Mouse (Mus musculus): Measurements from ENCODE around the gene Krt31. TPM values are rescaled to one million over a fixed set of nuclear protein-coding genes. Genes with fewer than 3 reads are reported as not detected.

The Krt31 gene
- not detected in 2 replicates for polyA plus RNA-seq (2014; fragmentation: Nextera tagmentation; extraction: Ambion mirVana)

DNA sequence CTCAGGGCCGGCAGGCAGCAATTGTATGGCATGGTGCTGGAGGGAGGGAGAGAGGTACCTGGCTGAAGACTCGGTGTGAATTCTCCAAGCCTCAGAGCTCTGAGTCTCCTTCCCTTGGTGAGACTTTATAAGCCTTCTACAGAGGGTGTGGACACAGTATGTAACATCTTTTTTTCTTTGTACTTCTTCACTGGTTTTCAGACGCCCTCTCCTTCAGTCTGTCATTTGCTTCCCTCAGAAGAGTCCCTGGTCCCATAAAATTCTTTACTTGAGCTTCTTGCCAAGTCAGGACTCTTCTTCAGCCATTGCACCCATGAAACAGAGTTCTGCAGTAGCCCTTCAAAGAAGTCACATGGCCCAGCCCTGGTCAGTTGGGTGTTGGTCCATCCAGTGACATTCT is at the start of gene Krt31:
Gene Krt31 (minus strand): TSS at position 101 of the 400 bp plus-strand sequence.
- Histone ChIP-seq H3K9ac (ENCODE audit: low read length) (no peak within 1 kb of the TSS), H3K36me3 (ENCODE audit: control insufficient read depth, insufficient read depth, low read length) (no peaks in the 10 kb centered on the region), H3K27me3 (replicated peaks; ENCODE audit: control insufficient read depth, insufficient read depth, low read length) (no peaks in the 10 kb centered on the region), H3K9me3 (ENCODE audit: control insufficient read depth, low read length) (no peaks in the 10 kb centered on the region), H3K4me2 (ENCODE audit: low read length) (no peak within 1 kb of the TSS), H3K4me3 (ENCODE audit: low read depth, low read length) (no peak within 1 kb of the TSS), H3K4me1 (replicated peaks; ENCODE audit: control insufficient read depth, insufficient read depth, low read length) (no peaks in the 10 kb centered on the region), H3K27ac (ENCODE audit: low read depth) (no peak within 1 kb of the TSS)
- ATAC-seq (replicated peaks; ENCODE audit: low FRiP score, low TSS enrichment, low read depth) (no peak), DNase-seq (ENCODE audit: low spot score) (peak; percentile 15)
- WGBS, result 79% methylated on average over 3 of the region's 3 CpGs

- no peak for ATAC-seq (replicated peaks; ENCODE audit: low FRiP score, low TSS enrichment, low read depth)
- WGBS, result 55% methylated on average over 9 of the region's 9 CpGs
- H3K4me2 ChIP-seq (ENCODE audit: low read length), result no peak overlapping the region
These were observed 47.5 kb upstream of the Krt31 start for GRCm38 (mm10) chr11:100097819-100098218.

GRCm38 (mm10) chr11:100096141-100096540 is 45.8 kb upstream of the Krt31 start, which contains the start of gene Krt35:
Krt35 (minus strand) TSS chr11:100096241.
- WGBS, result 81% methylated on average over 9 of the region's 9 CpGs
- Histone ChIP-seq H3K4me2 (ENCODE audit: low read length) (no peak within 1 kb of the TSS), H3K9ac (ENCODE audit: low read length) (no peak within 1 kb of the TSS), H3K4me1 (replicated peaks; ENCODE audit: control insufficient read depth, insufficient read depth, low read length) (no peaks in the 10 kb centered on the region), H3K36me3 (ENCODE audit: control insufficient read depth, insufficient read depth, low read length) (no peaks in the 10 kb centered on the region), H3K27me3 (replicated peaks; ENCODE audit: control insufficient read depth, insufficient read depth, low read length) (no peaks in the 10 kb centered on the region), H3K27ac (ENCODE audit: low read depth) (no peak within 1 kb of the TSS), H3K9me3 (ENCODE audit: control insufficient read depth, low read length) (no peaks in the 10 kb centered on the region), H3K4me3 (ENCODE audit: low read depth, low read length) (no peak within 1 kb of the TSS)
- ATAC-seq (replicated peaks; ENCODE audit: low FRiP score, low TSS enrichment, low read depth) (no peak), DNase-seq (ENCODE audit: low spot score) (no peak)

More at GRCm38 (mm10) chr11:100097819-100098218, 47.5 kb upstream of the Krt31 start:
- H3K9me3 ChIP-seq (ENCODE audit: control insufficient read depth, low read length), result no peaks in the 10 kb centered on the region
- H3K4me1 ChIP-seq (replicated peaks; ENCODE audit: control insufficient read depth, insufficient read depth, low read length), result no peaks in the 10 kb centered on the region
- no peak overlapping the region for H3K4me3 ChIP-seq (ENCODE audit: low read depth, low read length)
- H3K27ac ChIP-seq (ENCODE audit: low read depth), result no peak overlapping the region
- no peaks in the 10 kb centered on the region for H3K27me3 ChIP-seq (replicated peaks; ENCODE audit: control insufficient read depth, insufficient read depth, low read length)
- H3K9ac ChIP-seq (ENCODE audit: low read length), result no peak overlapping the region
- no peak for DNase-seq (ENCODE audit: low spot score)
- H3K36me3 ChIP-seq (ENCODE audit: control insufficient read depth, insufficient read depth, low read length), result no peaks in the 10 kb centered on the region

GRCm38 (mm10) chr11:100088378-100089025 is 38.2 kb upstream of the Krt31 start:
- no peaks in the 10 kb centered on the region for H3K36me3 ChIP-seq (ENCODE audit: control insufficient read depth, insufficient read depth, low read length)
- no peaks in the 10 kb centered on the region for H3K4me1 ChIP-seq (replicated peaks; ENCODE audit: control insufficient read depth, insufficient read depth, low read length)
- DNase-seq (ENCODE audit: low spot score), result no peak
- H3K4me3 ChIP-seq (ENCODE audit: low read depth, low read length), result no peak overlapping the region
- H3K4me2 ChIP-seq (ENCODE audit: low read length), result no peak overlapping the region
- no peak for ATAC-seq (replicated peaks; ENCODE audit: low FRiP score, low TSS enrichment, low read depth)
- no peak overlapping the region for H3K9ac ChIP-seq (ENCODE audit: low read length)
- H3K27ac ChIP-seq (ENCODE audit: low read depth), result no peak overlapping the region
- no peaks in the 10 kb centered on the region for H3K9me3 ChIP-seq (ENCODE audit: control insufficient read depth, low read length)
- 65% methylated on average over 7 of the region's 7 CpGs for WGBS
- H3K27me3 ChIP-seq (replicated peaks; ENCODE audit: control insufficient read depth, insufficient read depth, low read length), result no peaks in the 10 kb centered on the region

DNA sequence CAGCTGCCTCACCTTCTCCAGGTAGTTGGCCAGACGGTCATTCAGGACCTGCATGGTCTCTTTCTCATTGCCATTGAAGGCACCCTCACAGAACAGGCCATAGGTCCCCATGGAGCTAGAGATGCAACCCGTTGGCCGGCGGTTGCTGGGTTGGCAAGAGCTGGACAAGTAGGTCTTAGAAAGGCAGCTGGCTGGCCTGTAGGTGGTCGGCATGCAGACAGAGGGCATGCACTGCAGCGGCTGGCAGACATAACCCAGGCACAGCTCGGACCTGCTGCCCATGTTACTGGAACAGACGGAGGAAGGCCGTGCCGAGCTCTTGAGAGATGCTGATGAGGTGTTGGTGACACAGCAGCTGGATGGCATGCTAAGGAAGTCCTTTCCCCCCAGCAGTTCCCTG is 37.5 kb upstream of the Krt31 start, which contains the start of gene Krt32:
Gene Krt32 (minus strand): TSS at position 366 of the 400 bp plus-strand sequence.
- H3K9me3 ChIP-seq (ENCODE audit: control insufficient read depth, low read length), result no peaks in the 10 kb centered on the region
- DNase-seq (ENCODE audit: low spot score) (no peak), ATAC-seq (replicated peaks; ENCODE audit: low FRiP score, low TSS enrichment, low read depth) (no peak)
- no peak within 1 kb of the TSS for H3K27ac ChIP-seq (ENCODE audit: low read depth)
- no peak within 1 kb of the TSS for H3K9ac ChIP-seq (ENCODE audit: low read length)
- WGBS, result 94% methylated on average over 10 of the region's 10 CpGs
- no peaks in the 10 kb centered on the region for H3K27me3 ChIP-seq (replicated peaks; ENCODE audit: control insufficient read depth, insufficient read depth, low read length)
- no peak within 1 kb of the TSS for H3K4me2 ChIP-seq (ENCODE audit: low read length)
- H3K4me1 ChIP-seq (replicated peaks; ENCODE audit: control insufficient read depth, insufficient read depth, low read length), result no peaks in the 10 kb centered on the region
- no peak within 1 kb of the TSS for H3K4me3 ChIP-seq (ENCODE audit: low read depth, low read length)
- no peaks in the 10 kb centered on the region for H3K36me3 ChIP-seq (ENCODE audit: control insufficient read depth, insufficient read depth, low read length)

- Histone ChIP-seq H3K9me3 (ENCODE audit: control insufficient read depth, low read length) (no peaks in the 10 kb centered on the region), H3K4me3 (ENCODE audit: low read depth, low read length) (no peak overlapping the region), H3K27me3 (replicated peaks; ENCODE audit: control insufficient read depth, insufficient read depth, low read length) (no peaks in the 10 kb centered on the region), H3K27ac (ENCODE audit: low read depth) (no peak overlapping the region), H3K4me2 (ENCODE audit: low read length) (no peak overlapping the region), H3K36me3 (ENCODE audit: control insufficient read depth, insufficient read depth, low read length) (no peaks in the 10 kb centered on the region), H3K4me1 (replicated peaks; ENCODE audit: control insufficient read depth, insufficient read depth, low read length) (0 out of 2 replicates have a peak, but pooled peaks cover 3% of the 10 kb centered on the region), H3K9ac (ENCODE audit: low read length) (no peak overlapping the region)
- 73% methylated on average over 1 of the region's 1 CpGs for WGBS
- ATAC-seq (replicated peaks; ENCODE audit: low FRiP score, low TSS enrichment, low read depth) (no peak), DNase-seq (ENCODE audit: low spot score) (no peak)
These were observed 23.5 kb upstream of the Krt31 start for GRCm38 (mm10) chr11:100073873-100074272.

GRCm38 (mm10) chr11:100067293-100068036 is 17.1 kb upstream of the Krt31 start:
- Histone ChIP-seq H3K4me2 (ENCODE audit: low read length) (no peak overlapping the region), H3K9me3 (ENCODE audit: control insufficient read depth, low read length) (no peaks in the 10 kb centered on the region), H3K4me3 (ENCODE audit: low read depth, low read length) (no peak overlapping the region), H3K9ac (ENCODE audit: low read length) (no peak overlapping the region), H3K36me3 (ENCODE audit: control insufficient read depth, insufficient read depth, low read length) (no peaks in the 10 kb centered on the region), H3K4me1 (replicated peaks; ENCODE audit: control insufficient read depth, insufficient read depth, low read length) (no peaks in the 10 kb centered on the region), H3K27me3 (replicated peaks; ENCODE audit: control insufficient read depth, insufficient read depth, low read length) (no peaks in the 10 kb centered on the region), H3K27ac (ENCODE audit: low read depth) (no peak overlapping the region)
- 73% methylated on average over 17 of the region's 17 CpGs for WGBS
- ATAC-seq (replicated peaks; ENCODE audit: low FRiP score, low TSS enrichment, low read depth) (peak; percentile 43; the same call in 1 of the 2 replicates), DNase-seq (ENCODE audit: low spot score) (no peak)

GRCm38 (mm10) chr11:100066236-100067010 is 16.1 kb upstream of the Krt31 start:
- WGBS, result 82% methylated on average over 12 of the region's 12 CpGs
- H3K27ac ChIP-seq (ENCODE audit: low read depth), result no peak overlapping the region
- ATAC-seq (replicated peaks; ENCODE audit: low FRiP score, low TSS enrichment, low read depth), result no peak

More at GRCm38 (mm10) chr11:100066236-100067010, 16.1 kb upstream of the Krt31 start:
- DNase-seq (ENCODE audit: low spot score), result no peak
- H3K4me2 ChIP-seq (ENCODE audit: low read length), result no peak overlapping the region
- no peaks in the 10 kb centered on the region for H3K36me3 ChIP-seq (ENCODE audit: control insufficient read depth, insufficient read depth, low read length)
- no peak overlapping the region for H3K9ac ChIP-seq (ENCODE audit: low read length)
- no peaks in the 10 kb centered on the region for H3K9me3 ChIP-seq (ENCODE audit: control insufficient read depth, low read length)
- H3K4me1 ChIP-seq (replicated peaks; ENCODE audit: control insufficient read depth, insufficient read depth, low read length), result no peaks in the 10 kb centered on the region
- H3K27me3 ChIP-seq (replicated peaks; ENCODE audit: control insufficient read depth, insufficient read depth, low read length), result no peaks in the 10 kb centered on the region
- H3K4me3 ChIP-seq (ENCODE audit: low read depth, low read length), result no peak overlapping the region
